ENCODE assay signal across 8 mouse cellular contexts in genomic region chr9:66918672-66919330, GRCm38 (mm10). TPM values are rescaled to one million over a fixed set of nuclear protein-coding genes. Genes with fewer than 3 reads are reported as not detected.
A peak's percentile ranks its signal among the peaks of the same experiment; 100 is the strongest.
DNase-seq lines count a peak whose midpoint lies in the region; ATAC-seq and TF ChIP-seq lines count a peak whose summit lies in the region.

No protein-coding gene starts in this region.

- peak overlapping the region; percentile 43; the same call in 1 of the 2 replicates for H3K27ac ChIP-seq in thymus, adult 2 months (ENCODE audit: control insufficient read depth, insufficient read depth, low read length)
- peak overlapping the region; percentile 92 for H3K27ac ChIP-seq in hindbrain, embryonic 12.5 days
- peak overlapping the region; percentile 95 for H3K27ac ChIP-seq in midbrain, embryonic 10.5 days (replicated peaks)

- H3K36me3 ChIP-seq in thymus, adult 2 months (ENCODE audit: control insufficient read depth, insufficient read depth, low read length) = no peaks in the 10 kb centered on the region
- peaks cover 3% of the 10 kb centered on the region; the same call in 1 of the 2 replicates for H3K36me3 ChIP-seq in hindbrain, embryonic 12.5 days
- H3K36me3 ChIP-seq in midbrain, embryonic 10.5 days = 0 out of 2 replicates have a peak, but pooled peaks cover 4% of the 10 kb centered on the region

- peak overlapping the region; percentile 98 for H3K4me3 ChIP-seq in thymus, adult 2 months (ENCODE audit: control insufficient read depth, insufficient read depth, low read length)
- peak overlapping the region; percentile 91 for H3K4me3 ChIP-seq in hindbrain, embryonic 12.5 days
- H3K4me3 ChIP-seq in midbrain, embryonic 10.5 days = peak overlapping the region; percentile 79

- H3K9ac ChIP-seq in hindbrain, embryonic 12.5 days = peak overlapping the region; percentile 95

- H3K27me3 ChIP-seq in thymus, adult 2 months (ENCODE audit: control insufficient read depth, insufficient read depth, low read length) = no peaks in the 10 kb centered on the region
- no peaks in the 10 kb centered on the region for H3K27me3 ChIP-seq in hindbrain, embryonic 12.5 days
- H3K27me3 ChIP-seq in midbrain, embryonic 10.5 days (ENCODE audit: low read depth, poor library complexity, severe bottlenecking) = peaks cover 10% of the 10 kb centered on the region; the same call in 1 of the 2 replicates

- ATAC-seq in CD4-positive, CD25-positive, alpha-beta regulatory T cell, adult 4 months = no peak
- no peak for ATAC-seq in hindbrain, embryonic 12.5 days (ENCODE audit: low FRiP score)

- no peaks in the 10 kb centered on the region for H3K9me3 ChIP-seq in hindbrain, embryonic 12.5 days (replicated peaks)
- no peaks in the 10 kb centered on the region for H3K9me3 ChIP-seq in midbrain, embryonic 10.5 days (replicated peaks)

- peak overlapping the region; percentile 82 for H3K4me2 ChIP-seq in hindbrain, embryonic 12.5 days (replicated peaks)

- no peak for TF ChIP-seq CTCF in thymus, adult 2 months (IDR thresholded peaks at IDR 0.05; ENCODE audit: borderline replicate concordance, control insufficient read depth, extremely low read depth, insufficient read depth, low read length, poor library complexity)

- WGBS in thymus, adult 2 months = under 1% methylated on average over 27 of the region's 27 CpGs
- 3% methylated on average over 27 of the region's 27 CpGs for WGBS in hindbrain, embryonic 12.5 days
- 3% methylated on average over 27 of the region's 27 CpGs for WGBS in midbrain, embryonic 10.5 days

- TF ChIP-seq POLR2A in thymus, adult 2 months (IDR thresholded peaks at IDR 0.05; ENCODE audit: control insufficient read depth, extremely low read depth, insufficient read depth, low read length, poor library complexity) = no peak

- DNase-seq in CD4-positive, CD25-positive, alpha-beta regulatory T cell, adult 2 months (ENCODE audit: low read depth, low spot score) = peak; percentile 49
- DNase-seq in thymus, adult 2 months = peak; percentile 13
- DNase-seq in thymus, postnatal 36 days = no peak
- DNase-seq in midbrain, embryonic 10.5 days (ENCODE audit: low spot score) = no peak
- DNase-seq in T-cell, adult 2 months (ENCODE audit: low spot score) = no peak
- DNase-seq in spleen, postnatal 14 days (ENCODE audit: low spot score in 2 of 2) = no peak

- H3K4me1 ChIP-seq in thymus, adult 2 months (replicated peaks; ENCODE audit: control insufficient read depth, insufficient read depth, low read length) = peaks cover 19% of the 10 kb centered on the region
- H3K4me1 ChIP-seq in hindbrain, embryonic 12.5 days = peaks cover 14% of the 10 kb centered on the region
- H3K4me1 ChIP-seq in midbrain, embryonic 10.5 days = peaks cover 26% of the 10 kb centered on the region

RNA-seq across cellular contexts. Expression of gene Rab8b, which starts 0.7 kb away (rescaled TPM):
- 100 to 1,000 TPM; 138 to 179 TPM for polyA plus RNA-seq in CD4-positive, CD25-positive, alpha-beta regulatory T cell, adult 4 months (2017; shearing (Covaris generic))
- polyA plus RNA-seq in thymus, adult 2 months (2012; rRNA removed) = 24.7 and 27.6 TPM in 2 replicates
- 33.9 and 39.6 TPM in 2 replicates for polyA plus RNA-seq in hindbrain, embryonic 12.5 days (2016; fragmentation: Nextera tagmentation; extraction: Ambion mirVana)
- polyA plus RNA-seq in midbrain, embryonic 10.5 days (2016; fragmentation: Nextera tagmentation; extraction: Ambion mirVana) = 26.7 and 32.1 TPM in 2 replicates

RNA-seq across cellular contexts. Expression of gene Rps27l, which starts 27.1 kb away (rescaled TPM):
- polyA plus RNA-seq in CD4-positive, CD25-positive, alpha-beta regulatory T cell, adult 4 months (2017; shearing (Covaris generic)) = 100 to 1,000 TPM; 155 to 182 TPM
- polyA plus RNA-seq in thymus, adult 2 months (2012; rRNA removed) = 52.2 and 61.1 TPM in 2 replicates
- polyA plus RNA-seq in hindbrain, embryonic 12.5 days (2016; fragmentation: Nextera tagmentation; extraction: Ambion mirVana) = 448 and 466 TPM in 2 replicates
- polyA plus RNA-seq in midbrain, embryonic 10.5 days (2016; fragmentation: Nextera tagmentation; extraction: Ambion mirVana) = 659 and 790 TPM in 2 replicates

RNA-seq across cellular contexts. Expression of gene Lactb, which starts 56.5 kb away (rescaled TPM):
- polyA plus RNA-seq in CD4-positive, CD25-positive, alpha-beta regulatory T cell, adult 4 months (2017; shearing (Covaris generic)) = 1 to 10 TPM; 3.0 to 5.8 TPM
- 12.6 and 19.1 TPM in 2 replicates for polyA plus RNA-seq in thymus, adult 2 months (2012; rRNA removed)
- 10.3 and 11.8 TPM in 2 replicates for polyA plus RNA-seq in hindbrain, embryonic 12.5 days (2016; fragmentation: Nextera tagmentation; extraction: Ambion mirVana)
- 8.2 and 9.6 TPM in 2 replicates for polyA plus RNA-seq in midbrain, embryonic 10.5 days (2016; fragmentation: Nextera tagmentation; extraction: Ambion mirVana)

Comparison
In these comparisons a context has a peak if more than half of its experiments do, and no peak if none do; other contexts are left out.
1. DNase-seq: peak in CD4-positive, CD25-positive, alpha-beta regulatory T cell, adult 2 months (single experiment) and thymus, adult 2 months (single experiment); none in thymus, postnatal 36 days (0 of 2), midbrain, embryonic 10.5 days (single experiment), T-cell, adult 2 months (single experiment) and spleen, postnatal 14 days (0 of 2).
2. H3K27ac ChIP-seq: peak in every context shown above with its lines; median percentile 95 in midbrain, embryonic 10.5 days; 92 in hindbrain, embryonic 12.5 days; 43 in thymus, adult 2 months.
3. Peak in every context shown above with its lines, with median percentiles within 50 percentile points of each other: H3K4me3 ChIP-seq.